Mouse (Mus musculus) bone marrow macrophage, adult 2 months (primary cell): ENCODE data around the gene S100a7a.

ENCODE experiments used
- CTCF ChIP-seq: IDR thresholded peaks from 2 replicates; pipeline ENCODE4 v1.5.1; 2012; ENCODE audit warnings: low read depth, mild to moderate bottlenecking, low read length, moderate library complexity
- POLR2A ChIP-seq: IDR thresholded peaks from 2 replicates; pipeline ENCODE4 v1.6.1; 2012; ENCODE audit warnings: mild to moderate bottlenecking, low read depth, low read length, borderline replicate concordance

GRCm38 (mm10) chr3:90652878-90653508, 824 bp upstream of the S100a7a start:
- TF ChIP-seq CTCF: peak; percentile 72
- no peak for TF ChIP-seq POLR2A
